Mouse (Mus musculus) kidney, adult 2 months (tissue): ENCODE data around the gene Gm10382. TPM values are rescaled to one million over a fixed set of nuclear protein-coding genes. Genes with fewer than 3 reads are reported as not detected.
A peak's percentile ranks its signal among the peaks of the same experiment; 100 is the strongest.

Experiments used
- DNase-seq: peaks from one replicate; pipeline ENCODE4 v3.0.0; 2021
- H3K27ac ChIP-seq: fragments of 200-500 bp; 2 replicates; pipeline ENCODE4 v1.5.1; 2012; ENCODE audit warnings: low read depth, low read length, control low read depth, inconsistent platforms; ENCODE audit not compliant: insufficient read depth
- H3K27me3 ChIP-seq: fragments of 200-500 bp; replicated peaks from 2 replicates; pipeline ENCODE4 v1.6.1; 2012; ENCODE audit warnings: mild to moderate bottlenecking, moderate library complexity, low read length, inconsistent platforms; ENCODE audit not compliant: control insufficient read depth, insufficient read depth
- H3K36me3 ChIP-seq: fragments of 200-500 bp; 2 replicates; pipeline ENCODE4 v1.6.1; 2012; ENCODE audit warnings: mild to moderate bottlenecking, moderate library complexity, low read length, inconsistent platforms; ENCODE audit not compliant: control insufficient read depth, insufficient read depth
- H3K4me1 ChIP-seq: fragments of 200-500 bp; 2 replicates; pipeline ENCODE4 v1.6.1; 2011; ENCODE audit warnings: low read length; ENCODE audit not compliant: control insufficient read depth, insufficient read depth
- H3K4me3 ChIP-seq: fragments of 200-500 bp; 2 replicates; pipeline ENCODE4 v1.5.1; 2011; ENCODE audit warnings: mild to moderate bottlenecking, low read depth, low read length, control low read depth; ENCODE audit not compliant: insufficient read depth
- CTCF ChIP-seq: fragments of 200-500 bp; conservative IDR thresholded peaks from 2 replicates; pipeline ENCODE4 v1.5.1; 2011; ENCODE audit warnings: low read depth, mild to moderate bottlenecking, control low read depth, low read length, moderate library complexity, mixed read lengths; ENCODE audit not compliant: insufficient read depth, insufficient read length
- POLR2A ChIP-seq: fragments of 200-500 bp; IDR thresholded peaks from one replicate; pipeline ENCODE4 v1.6.1; 2011; ENCODE audit warnings: low read depth, low read length, control low read depth
- WGBS: fragments of 180-500 bp; shearing (Covaris S2); methylation state at CpG from one replicate; pipeline ENCODE4 v1.1.7; 2018; 5-methylcytosine and 5-hydroxymethylcytosine counted together
- polyA plus RNA-seq: library from polyadenylated mRNA; depleted of rRNA; stranded (reverse); fragments of >200 nt; gene quantifications from 2 replicates; pipeline ENCODE4 v1.2.3, GENCODE M21; 2012

Gene Gm10382
- polyA plus RNA-seq, 1 experiment: 0.33 TPM

GRCm38 (mm10) chr5:125402476-125402875 is 13.4 kb downstream of the Gm10382 start:
- H3K4me3 ChIP-seq: no peak overlapping the region
- peaks cover 16% of the 10 kb centered on the region; the same call in 1 of the 2 replicates for H3K4me1 ChIP-seq
- no peak for DNase-seq
- H3K36me3 ChIP-seq: no peaks in the 10 kb centered on the region
- H3K27me3 ChIP-seq: no peaks in the 10 kb centered on the region
- TF ChIP-seq POLR2A (no peak), CTCF (no peak)
- no peak overlapping the region for H3K27ac ChIP-seq
- WGBS: 82% methylated on average over 10 of the region's 10 CpGs

- no peak for DNase-seq
- H3K27ac ChIP-seq: peak overlapping the region; percentile 54
- H3K36me3 ChIP-seq: no peaks in the 10 kb centered on the region
- WGBS: 71% methylated on average over 6 of the region's 6 CpGs
- peaks cover 16% of the 10 kb centered on the region; the same call in 1 of the 2 replicates for H3K4me1 ChIP-seq
- no peaks in the 10 kb centered on the region for H3K27me3 ChIP-seq
- TF ChIP-seq POLR2A (no peak), CTCF (no peak)
- no peak overlapping the region for H3K4me3 ChIP-seq
Observed at GRCm38 (mm10) chr5:125402991-125403390, 13.9 kb downstream of the Gm10382 start.

DNA sequence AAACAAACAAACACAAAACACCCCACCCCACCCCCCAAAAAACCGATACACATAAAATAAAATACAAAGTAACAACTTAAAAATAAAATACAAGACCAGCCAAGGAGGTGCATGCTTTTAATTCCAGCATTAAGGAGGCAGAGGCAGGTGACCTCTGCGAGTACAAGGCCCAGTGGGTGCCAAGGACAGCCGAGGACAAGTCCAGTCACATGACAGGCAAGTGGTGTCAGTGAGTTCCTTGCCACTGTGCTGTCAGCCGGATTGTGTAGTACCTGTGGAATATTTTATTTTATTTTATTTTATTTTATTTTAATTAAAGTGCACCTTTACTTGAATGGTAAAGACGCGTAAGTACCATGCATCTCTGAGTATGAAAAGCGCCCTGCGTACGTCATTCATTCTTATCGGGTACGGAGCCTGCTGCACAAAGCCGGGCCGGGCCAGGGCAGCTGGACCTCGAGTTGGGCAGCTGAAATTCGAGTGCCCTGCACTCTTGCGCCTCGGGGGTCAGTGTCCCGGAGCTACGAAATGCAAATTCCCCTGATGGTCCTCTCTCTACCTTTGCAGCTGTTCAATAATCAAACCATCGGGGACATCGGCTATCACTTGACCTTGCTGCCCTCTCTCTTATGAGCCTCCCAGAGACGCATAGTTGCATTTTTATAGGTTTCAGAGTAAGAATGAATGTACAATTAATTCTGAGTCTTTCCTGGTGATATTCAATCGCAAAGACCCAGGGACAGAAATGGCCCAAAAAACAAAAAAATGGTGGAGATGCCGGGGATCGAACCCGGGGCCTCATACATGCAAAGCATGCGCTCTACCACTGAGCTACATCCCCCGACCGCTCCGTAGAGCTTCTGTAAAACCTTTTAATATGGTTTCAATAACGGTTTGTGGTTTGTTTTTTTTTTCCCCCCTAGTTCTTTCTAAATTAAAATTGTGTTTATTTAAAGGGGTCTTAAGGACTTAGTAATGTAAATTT is 14.7 kb downstream of the Gm10382 start:
- peak overlapping the region; percentile 83 for H3K27ac ChIP-seq
- peak; percentile 86 for DNase-seq
- no peak for TF ChIP-seq POLR2A
- no peak for TF ChIP-seq CTCF
- H3K27me3 ChIP-seq: no peaks in the 10 kb centered on the region
- no peaks in the 10 kb centered on the region for H3K36me3 ChIP-seq
- H3K4me1 ChIP-seq: peaks cover 16% of the 10 kb centered on the region; the same call in 1 of the 2 replicates
- H3K4me3 ChIP-seq: peak overlapping the region; percentile 30
- WGBS: 25% methylated on average over 31 of the region's 31 CpGs

- no peak for TF ChIP-seq CTCF
- 16% methylated on average over 7 of the region's 7 CpGs for WGBS
- peak overlapping the region; percentile 58 for H3K4me3 ChIP-seq
Observed at GRCm38 (mm10) chr5:125404536-125404902, 15.4 kb downstream of the Gm10382 start.

DNA sequence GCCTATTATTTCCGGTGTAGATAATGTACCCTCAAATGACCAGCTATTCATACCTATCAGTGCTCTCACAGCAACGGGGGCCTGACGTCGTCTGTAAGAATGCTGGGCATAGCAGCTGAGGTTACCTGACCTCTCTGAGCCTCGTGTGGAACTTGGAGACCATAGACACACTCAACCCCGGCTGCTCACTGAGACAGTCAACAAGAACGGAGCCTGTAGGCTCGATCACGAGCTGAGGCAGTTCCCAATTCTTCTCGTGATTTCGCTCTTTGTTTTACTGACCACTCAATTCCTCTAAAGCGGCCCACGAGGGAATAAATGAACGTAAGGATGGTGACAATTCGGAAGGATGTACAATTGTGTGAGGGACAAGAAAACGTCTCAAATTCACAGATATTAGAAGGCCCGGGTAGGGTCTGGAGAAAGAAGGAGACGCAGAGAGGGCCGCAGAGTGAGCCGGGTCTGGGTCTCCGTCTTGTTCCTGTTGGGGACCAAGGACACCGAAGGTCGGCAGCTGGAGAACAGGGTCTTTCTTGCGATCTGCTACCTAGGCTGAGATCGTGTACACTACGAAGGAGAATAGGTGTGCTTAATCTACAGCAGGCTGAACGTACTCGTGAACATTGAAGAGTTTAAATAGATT is 15.9 kb downstream of the Gm10382 start:
- Histone ChIP-seq H3K27me3 (no peaks in the 10 kb centered on the region), H3K27ac (peak overlapping the region; percentile 86), H3K4me1 (peaks cover 16% of the 10 kb centered on the region; the same call in 1 of the 2 replicates), H3K4me3 (peak overlapping the region; percentile 58), H3K36me3 (no peaks in the 10 kb centered on the region)
- WGBS: 2% methylated on average over 28 of the region's 28 CpGs
- DNase-seq: peak; percentile 75
- no peak for TF ChIP-seq POLR2A
- TF ChIP-seq CTCF: no peak

More at GRCm38 (mm10) chr5:125404536-125404902, 15.4 kb downstream of the Gm10382 start:
- peak overlapping the region; percentile 86 for H3K27ac ChIP-seq
- H3K27me3 ChIP-seq: no peaks in the 10 kb centered on the region
- H3K36me3 ChIP-seq: no peaks in the 10 kb centered on the region
- peak; percentile 28 for DNase-seq
- H3K4me1 ChIP-seq: peaks cover 16% of the 10 kb centered on the region; the same call in 1 of the 2 replicates

- H3K27me3 ChIP-seq: no peaks in the 10 kb centered on the region
- no peaks in the 10 kb centered on the region for H3K36me3 ChIP-seq
- H3K4me3 ChIP-seq: peak overlapping the region; percentile 68
- peaks cover 16% of the 10 kb centered on the region; the same call in 1 of the 2 replicates for H3K4me1 ChIP-seq
- TF ChIP-seq CTCF: no peak
- TF ChIP-seq POLR2A: no peak
- peak; percentile 95 for DNase-seq
- WGBS: under 1% methylated on average over 31 of the region's 31 CpGs
- peak overlapping the region; percentile 92 for H3K27ac ChIP-seq
Observed at GRCm38 (mm10) chr5:125405546-125406248, 16.6 kb downstream of the Gm10382 start.
